Mouse (Mus musculus) lung, postnatal 0 days (tissue): Measurements from ENCODE around the gene Gucy2f.

Experiments used
- CTCF ChIP-seq: IDR thresholded peaks from 2 replicates; pipeline ENCODE4 v1.5.1; 2016; ENCODE audit warnings: antibody characterized with exemption, mild to moderate bottlenecking
- EP300 ChIP-seq: IDR thresholded peaks from 2 replicates; pipeline ENCODE4 v1.6.1; 2016; ENCODE audit warnings: antibody characterized with exemption, mild to moderate bottlenecking, control low read depth

GRCm38 (mm10) chrX:142228769-142229158, 32.0 kb upstream of the Gucy2f start:
- TF ChIP-seq EP300 (no peak), CTCF (no peak)
